Mouse (Mus musculus): ENCODE results near the gene Slc35c2.

Gene Slc35c2

DNA sequence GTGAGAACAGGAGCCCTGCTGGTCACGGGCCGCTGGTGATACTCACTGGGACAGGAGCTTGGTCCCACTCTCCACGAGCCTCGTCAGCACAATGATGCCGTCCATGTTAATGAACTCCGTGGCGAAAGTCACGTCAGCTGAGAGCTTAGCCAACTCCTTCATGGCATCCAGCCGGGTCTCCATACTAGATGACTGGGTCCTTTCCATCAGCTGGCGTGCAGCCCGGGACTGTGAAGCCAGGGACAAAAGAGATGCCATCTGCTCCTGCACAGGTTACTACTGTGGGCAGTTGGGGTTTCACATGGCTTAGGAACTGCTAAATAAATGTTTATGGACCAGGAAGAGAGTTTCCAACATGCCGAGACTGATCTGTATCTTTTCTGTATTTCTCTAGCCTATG is 23.9 kb upstream of the Slc35c2 start:
- no peak for DNase-seq

DNA sequence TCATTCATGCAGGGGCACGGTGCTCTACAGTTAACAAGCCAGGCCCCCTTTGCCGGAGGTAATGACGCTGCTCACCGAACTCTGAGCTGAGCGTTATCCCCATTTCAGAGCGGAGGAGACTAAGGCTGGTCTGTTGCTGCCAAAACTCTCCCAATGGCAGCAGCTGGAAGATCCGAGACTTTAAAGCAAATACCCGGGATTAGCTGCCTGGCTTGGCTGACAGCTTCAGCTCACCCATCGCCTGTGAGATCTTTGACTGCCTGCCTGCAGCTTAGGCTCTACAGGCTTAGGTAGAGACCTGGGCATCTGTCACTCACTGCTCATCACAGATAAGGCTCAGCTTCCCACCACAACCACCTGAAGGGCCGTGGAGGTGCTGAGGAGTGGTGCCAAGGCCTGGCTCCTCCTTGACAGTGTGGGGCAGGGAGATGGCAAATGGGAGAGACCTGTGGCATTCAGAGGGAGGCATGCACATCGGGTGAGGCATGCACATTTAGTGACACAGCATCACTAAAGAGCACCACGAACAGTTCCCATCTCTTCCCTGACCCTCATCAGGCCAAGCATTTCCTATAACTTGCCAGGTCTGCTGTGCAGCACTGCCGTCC is 23.3 kb upstream of the Slc35c2 start:
- no peak for DNase-seq

DNA sequence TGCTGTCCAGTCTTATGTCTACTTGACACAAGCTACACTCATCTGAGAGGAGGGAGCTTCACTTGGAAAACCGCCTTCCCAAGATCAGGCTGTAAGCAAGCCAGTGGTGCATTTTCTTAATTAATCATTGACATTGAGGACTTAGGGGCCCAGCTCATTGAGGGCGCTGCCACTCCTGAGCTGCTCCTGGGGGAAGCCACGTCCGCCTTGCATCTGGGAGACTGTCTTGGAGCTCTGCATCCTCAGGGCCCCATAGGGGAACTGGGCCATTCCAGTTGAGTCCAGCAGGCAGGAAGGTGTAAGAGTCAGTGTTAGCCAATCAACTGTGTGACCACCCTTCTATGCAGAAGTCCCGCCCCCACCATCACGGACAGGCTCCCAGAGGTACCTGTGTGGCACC is 20.1 kb upstream of the Slc35c2 start:
- DNase-seq, result no peak

DNA sequence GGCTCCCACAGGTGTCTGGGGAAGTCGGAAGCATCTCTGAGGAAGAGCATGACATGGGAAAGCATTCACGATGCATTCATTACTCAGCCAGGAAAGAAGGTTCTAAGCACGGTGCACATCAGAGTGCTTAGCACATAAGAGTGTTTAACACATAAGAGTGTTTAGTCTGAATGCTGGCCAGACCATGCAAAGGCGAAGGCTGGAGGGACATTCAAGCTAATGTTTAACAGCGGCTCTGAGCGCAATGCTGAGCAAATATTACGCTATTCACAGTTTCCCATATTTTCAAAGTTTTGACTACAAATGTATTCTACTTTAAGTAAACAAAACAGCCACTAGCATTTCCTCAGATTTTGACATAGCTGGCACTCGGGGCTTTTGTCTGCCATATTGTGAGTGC is 17.8 kb upstream of the Slc35c2 start:
- no peak for DNase-seq

- DNase-seq, result no peak
Measured at GRCm38 (mm10) chr2:165304819-165305218, 17.1 kb upstream of the Slc35c2 start.

- no peak for DNase-seq
Measured at GRCm38 (mm10) chr2:165303354-165304012, 15.8 kb upstream of the Slc35c2 start.

DNA sequence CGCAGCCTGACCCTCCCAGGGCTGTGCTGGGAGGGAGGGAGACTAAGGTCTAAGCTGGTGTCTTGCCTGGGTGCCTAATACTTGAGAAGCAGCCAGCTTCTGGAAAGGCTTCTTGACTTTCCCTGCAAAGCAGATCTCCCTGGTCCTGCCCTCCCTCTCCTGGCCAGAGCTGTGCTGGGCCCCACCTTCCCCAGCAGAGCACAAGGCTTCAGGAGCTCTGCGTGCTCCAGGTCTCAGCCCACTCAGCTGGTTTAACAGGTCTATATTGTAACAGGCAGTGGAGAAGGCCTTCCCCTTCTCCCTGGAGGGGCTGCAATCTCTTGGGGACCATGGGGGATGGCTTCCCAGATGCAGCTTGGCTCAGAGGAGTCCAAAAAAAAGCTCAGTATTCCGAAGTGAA is 13.7 kb upstream of the Slc35c2 start:
- DNase-seq, result no peak

DNA sequence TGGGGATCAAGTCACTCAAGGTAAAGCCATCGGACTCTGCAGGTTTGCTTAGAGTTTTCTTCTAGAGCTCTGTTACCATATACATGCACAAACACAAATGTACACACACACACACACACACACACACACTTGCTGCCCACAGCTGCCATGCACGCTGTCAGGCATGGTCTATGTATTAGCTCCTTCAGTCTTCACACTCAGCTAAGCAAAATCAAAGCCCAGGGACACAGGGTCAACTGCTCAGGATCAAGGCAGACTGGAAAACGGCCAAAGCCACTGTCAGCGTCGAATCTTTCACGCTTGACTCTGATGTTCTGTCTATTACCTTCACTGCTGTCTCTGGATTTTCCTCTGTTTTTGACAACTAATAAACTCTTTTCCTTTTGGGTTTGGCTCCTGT is 13.2 kb upstream of the Slc35c2 start:
- DNase-seq, result no peak

DNA sequence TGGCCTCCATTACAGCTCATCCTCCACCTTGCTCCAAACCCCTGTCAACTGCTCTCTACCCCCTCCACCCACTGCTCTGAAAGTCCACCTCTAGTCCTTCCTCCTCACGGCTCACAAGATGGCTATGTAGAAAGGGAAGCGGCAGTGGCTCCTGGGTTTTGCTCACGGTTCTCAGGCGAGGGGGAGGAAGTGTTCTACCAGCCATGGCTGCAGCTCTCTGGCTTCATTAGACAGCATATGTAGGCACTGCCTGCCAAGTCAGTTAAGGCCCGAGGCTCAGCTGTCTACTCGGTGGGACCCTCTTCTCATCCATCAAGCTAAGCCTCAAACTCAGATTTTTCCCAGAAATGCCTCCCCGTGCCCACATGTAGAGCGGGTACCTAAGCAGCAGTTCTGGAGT is 12.8 kb upstream of the Slc35c2 start:
- DNase-seq, result no peak

GRCm38 (mm10) chr2:165297429-165297828 is 9.8 kb upstream of the Slc35c2 start:
- no peak for DNase-seq

DNA sequence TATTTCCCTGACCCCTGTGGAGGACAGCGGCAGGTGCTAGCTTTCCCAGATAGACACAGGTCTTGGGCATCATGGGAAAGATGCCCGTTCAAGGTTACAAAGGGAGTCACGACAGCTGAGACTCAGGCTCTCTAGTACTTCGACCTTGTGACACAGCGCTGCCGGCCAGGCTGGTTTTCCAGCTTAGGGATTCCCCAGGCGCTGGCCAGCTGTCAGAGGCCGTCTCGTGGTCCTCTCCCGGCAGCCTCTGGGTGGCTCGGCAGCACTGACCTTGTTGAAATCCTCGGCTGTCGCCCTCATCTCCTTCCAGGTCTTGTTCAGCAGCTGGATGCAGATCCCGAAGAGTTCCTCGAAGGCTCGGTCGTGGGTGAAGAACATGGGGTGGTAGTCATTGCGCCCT is 8.9 kb upstream of the Slc35c2 start:
- DNase-seq, result no peak

GRCm38 (mm10) chr2:165288315-165289031 is 804 bp upstream of the Slc35c2 start:
- DNase-seq, result no peak

- DNase-seq, result peak; percentile 15 to 26
Measured at GRCm38 (mm10) chr2:165286361-165287201, 1.1 kb downstream of the Slc35c2 start.

GRCm38 (mm10) chr2:165285621-165286020 is 2.0 kb downstream of the Slc35c2 start:
- peak; percentile 47 to 53 for DNase-seq

- no peak for DNase-seq
Measured at GRCm38 (mm10) chr2:165285034-165285433, 2.6 kb downstream of the Slc35c2 start.

- no peak for DNase-seq
Measured at GRCm38 (mm10) chr2:165284377-165284776, 3.3 kb downstream of the Slc35c2 start.

DNA sequence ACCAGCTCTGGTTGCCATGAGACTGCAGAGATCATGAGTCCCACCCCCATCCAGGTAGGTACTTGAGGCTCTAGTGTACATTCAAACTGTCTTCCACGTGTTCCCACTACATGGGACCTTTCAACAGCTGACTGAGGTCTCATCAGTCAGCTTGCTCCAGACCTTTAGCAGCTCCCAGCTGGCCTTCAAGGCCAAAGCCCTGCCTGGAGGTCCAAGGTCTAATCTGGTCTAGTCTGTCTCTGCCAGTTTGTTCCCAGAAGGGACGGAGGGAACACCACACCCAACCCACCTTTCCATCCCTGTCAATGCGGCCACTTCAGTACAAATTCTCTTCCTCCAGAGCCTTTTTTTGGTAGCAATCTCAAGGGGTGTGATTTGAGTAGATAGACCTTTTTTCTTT is 4.0 kb downstream of the Slc35c2 start:
- DNase-seq, result no peak

DNA sequence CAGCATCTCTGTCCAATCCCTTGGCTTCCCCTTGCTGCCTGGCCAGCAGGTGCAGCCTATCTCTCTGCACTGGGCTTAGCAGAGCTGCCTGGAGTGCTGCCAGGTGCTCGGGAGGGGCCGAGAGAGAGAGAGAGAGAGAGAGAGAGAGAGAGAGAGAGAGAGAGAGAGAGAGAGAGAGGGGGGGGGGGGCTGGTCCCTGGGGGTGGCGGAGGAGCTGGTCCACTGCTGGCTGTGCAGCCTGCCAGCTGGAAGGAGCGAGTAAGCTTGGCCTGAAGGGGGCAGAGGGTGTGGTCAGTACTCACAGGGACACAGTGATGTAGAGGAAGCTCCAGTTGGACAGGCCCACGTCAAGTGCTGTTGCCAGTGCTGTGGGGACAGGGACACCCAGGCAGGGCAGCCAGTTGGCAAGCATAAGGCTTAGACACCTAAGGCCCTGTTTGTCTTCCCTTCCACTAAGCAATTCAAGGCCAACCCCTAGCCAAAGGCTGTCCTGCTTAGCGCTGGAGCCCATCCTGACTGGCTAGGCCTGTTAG is 5.8 kb downstream of the Slc35c2 start:
- no peak for DNase-seq

DNA sequence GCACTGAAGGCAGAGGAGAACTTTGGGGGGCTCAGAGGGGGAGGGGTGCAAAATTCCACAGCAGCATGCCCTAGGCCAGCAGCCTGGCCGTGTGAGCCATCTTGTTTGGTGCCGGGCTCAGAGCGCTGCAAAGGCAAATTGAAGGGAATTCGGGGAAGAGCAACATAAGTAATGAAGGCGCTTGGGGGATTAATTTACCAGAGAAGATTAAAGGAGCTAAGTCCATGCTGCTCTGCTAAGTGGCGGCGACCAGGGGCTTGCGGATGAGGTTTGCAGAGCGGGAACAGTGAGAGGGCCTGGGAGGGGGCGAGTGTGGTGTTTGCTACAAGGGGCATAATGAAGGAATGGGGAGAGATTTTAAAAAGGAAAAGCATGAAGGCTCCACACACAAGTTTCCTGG is 8.3 kb downstream of the Slc35c2 start:
- no peak for DNase-seq

DNA sequence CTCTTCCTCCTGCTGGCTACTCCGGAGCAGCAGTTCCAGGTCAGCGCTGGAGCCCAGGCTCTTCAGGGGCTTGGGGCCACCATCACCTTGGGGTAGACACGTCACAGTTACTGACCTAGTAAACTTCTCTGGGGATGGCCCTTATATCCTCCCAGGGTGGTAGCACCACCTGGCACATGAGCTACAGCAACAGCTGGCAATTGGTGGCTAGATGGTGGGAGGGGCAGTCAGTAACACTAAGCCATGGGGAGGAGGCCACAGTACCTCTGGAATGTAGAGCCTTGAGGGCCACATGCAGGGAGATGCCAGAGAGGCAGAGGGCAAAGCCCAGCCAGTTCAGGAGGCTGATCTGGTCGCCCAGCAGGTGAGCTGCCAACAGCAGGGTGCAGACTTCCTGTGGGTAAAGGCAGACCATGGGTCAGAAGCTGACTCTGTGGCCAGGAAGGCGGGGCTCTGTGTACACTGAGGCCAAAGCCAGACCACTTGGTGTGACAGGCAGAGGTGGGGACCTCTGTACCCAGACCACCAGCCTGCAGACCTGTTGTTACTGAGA is 10.4 kb downstream of the Slc35c2 start:
- DNase-seq, result no peak

DNA sequence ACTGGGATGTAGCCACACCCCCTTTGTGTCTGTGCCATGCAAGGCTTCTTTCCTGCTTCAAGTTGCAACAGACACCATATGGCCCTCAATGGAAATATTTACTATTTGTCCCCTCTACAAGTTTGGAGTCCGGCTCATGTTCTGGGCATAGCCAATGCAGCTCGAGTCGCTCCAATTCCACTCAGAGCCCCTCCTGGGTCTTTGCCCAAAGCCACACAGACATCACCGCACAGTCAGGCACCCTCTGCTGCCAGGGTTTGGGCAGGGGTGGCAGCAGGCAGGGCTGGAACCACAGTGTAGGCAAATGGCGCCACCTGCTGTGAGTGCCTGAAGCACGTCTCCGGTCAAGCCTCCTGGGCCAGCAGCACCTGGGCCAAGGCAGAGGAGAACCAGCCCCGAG is 11.8 kb downstream of the Slc35c2 start:
- DNase-seq, result peak; percentile 60 to 62

DNA sequence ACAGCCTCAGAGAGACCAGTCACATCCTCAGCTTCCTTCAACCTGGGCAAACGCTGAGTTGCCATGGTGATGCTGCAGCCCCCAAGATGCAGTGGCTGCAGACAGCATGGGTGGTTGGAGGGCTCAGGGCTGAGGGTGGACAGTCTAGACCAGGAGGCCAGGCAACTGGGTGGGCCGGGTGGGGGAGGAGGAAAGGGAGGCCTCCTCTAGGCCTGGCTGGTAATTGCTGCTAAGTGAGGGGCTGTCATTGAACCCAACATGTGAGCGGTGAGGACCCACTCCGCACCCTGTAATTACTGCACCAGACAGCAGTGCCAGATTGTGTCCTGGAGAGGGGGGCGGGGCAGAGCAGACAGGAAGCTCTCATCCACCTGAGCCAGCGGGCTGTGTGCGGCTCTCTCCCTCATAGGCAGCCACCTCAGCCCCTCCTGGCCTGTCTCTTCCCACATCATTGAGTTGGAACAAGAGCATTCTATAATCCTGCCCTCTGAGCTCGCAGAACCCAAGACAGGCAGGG is 12.5 kb downstream of the Slc35c2 start:
- no peak for DNase-seq

- no peak for DNase-seq
Measured at GRCm38 (mm10) chr2:165273589-165273988, 14.1 kb downstream of the Slc35c2 start.

Measured in thymus, postnatal 36 days (tissue).